Mouse (Mus musculus) lung, postnatal 14 days (tissue): ENCODE data around the gene Zfp618.

Experiments used
- DNase-seq: peaks from one replicate; pipeline ENCODE4 v3.0.0; 2021

Gene Zfp618

DNA sequence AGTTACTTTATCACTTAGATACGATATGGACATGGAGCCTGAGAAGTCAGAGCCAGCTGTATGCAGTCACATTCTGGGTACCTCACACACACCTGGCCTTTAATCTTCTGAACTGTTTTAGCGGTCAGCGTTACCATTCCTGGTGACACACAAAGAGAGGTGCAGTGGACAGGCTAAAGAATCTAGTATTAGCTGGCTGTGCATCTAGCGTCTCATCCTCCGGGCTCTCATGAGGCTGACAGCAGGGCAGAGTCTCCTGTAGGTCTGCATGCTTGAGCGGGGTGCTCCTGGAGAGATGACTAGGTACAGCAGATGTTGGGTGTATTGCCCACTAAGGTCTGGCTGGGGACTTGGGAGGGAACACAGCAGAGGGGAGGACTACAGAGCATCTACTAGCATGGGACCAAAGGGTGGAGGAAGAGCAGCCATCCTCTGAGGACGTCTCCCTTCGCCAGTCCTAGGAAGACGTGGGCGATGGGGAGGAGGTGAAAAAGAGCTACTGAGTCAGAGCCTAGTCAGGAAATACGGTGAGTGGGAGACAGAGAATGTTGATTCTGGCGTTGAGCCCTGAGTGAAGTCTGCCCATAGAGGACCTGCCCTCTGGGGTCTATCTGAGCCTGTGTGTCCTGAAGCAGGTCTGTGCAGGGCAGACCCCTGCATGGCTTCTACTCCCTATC is 103.3 kb downstream of the Zfp618 start:
- no peak for DNase-seq

DNA sequence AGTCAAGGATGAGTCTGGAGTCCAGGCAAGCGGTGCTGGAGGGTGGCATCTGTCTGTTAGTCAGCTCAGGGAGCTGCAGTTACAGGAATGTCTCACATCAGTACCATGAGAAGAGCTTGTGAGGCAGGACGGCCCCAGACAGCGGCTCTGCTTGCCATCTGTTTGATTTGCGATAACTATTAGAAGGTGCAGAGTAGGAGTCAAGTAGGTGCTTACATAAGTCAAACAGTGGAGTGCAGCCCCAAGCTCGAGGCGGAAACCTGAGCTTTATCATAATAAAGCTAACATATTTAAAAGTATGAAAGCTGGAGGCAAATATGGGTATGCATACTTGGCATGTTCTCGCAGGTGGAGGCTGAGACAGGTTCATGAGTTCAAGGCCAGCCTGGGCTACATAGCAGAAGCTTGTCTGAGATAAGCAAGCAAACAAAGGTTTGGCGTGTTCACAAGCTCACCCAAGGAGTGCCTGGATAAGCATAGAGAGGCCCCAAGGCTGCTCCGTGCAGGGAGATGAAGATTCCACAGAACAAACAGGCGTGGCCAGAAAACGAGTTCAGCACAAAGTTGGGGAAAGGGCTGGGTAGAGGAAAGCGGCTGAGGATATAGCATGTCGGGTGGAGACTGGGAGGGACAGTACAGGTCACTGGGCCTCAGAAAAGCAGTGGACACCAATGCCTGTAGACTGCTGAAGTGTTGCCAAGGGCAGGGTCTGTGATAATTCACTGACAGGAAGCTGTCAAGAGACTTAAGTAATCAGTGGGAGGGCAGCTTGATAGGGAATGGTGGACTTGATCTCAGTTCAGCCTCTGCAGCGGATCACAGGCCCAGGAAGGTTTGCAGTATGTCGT is 106.3 kb downstream of the Zfp618 start:
- no peak for DNase-seq

- no peak for DNase-seq
Observed at GRCm38 (mm10) chr4:63073139-63073538, 107.8 kb downstream of the Zfp618 start.

GRCm38 (mm10) chr4:63079159-63079558 is 113.8 kb downstream of the Zfp618 start:
- peak; percentile 60 for DNase-seq

DNA sequence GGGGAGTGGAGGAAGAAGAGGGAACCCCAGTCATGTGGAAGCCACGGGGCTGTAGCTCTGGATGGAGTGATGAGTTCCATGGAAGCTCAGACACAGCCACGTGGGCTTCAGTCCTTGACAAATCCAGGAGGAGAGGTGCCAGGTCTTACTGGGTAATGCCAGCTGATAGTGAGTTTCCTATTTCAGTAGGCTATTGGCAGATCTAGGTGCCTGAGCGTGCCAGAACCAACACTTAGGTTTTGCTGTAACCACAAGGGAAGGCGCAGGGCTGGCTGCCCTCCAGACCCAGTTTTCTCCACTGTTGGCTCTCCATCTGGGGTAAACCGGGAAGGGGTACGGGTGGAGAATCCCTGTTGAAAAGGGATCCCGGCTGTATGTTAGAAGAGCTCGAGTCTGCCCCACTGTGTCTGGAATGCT is 119.1 kb downstream of the Zfp618 start:
- DNase-seq = peak; percentile 65

GRCm38 (mm10) chr4:63089484-63089883 is 124.1 kb downstream of the Zfp618 start:
- DNase-seq = no peak

DNA sequence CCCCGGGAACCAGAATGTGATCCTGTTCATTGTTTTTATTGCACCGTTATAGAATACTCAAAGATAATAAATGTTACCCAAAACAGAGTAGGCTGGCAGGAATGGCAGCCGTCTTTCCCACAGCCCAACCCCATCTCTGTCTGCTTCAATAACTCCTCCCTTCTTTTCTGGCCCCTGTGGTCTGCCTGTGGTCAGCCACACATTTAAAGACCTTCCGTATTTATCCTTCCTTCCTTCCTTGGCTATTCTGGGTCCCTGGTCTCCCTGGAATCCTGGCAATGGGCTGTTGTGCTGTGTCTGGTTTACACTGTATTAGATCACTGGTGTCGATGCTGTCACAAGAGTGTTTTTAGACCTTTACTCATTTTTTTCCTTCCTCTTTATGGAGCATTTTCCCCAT is 125.8 kb downstream of the Zfp618 start:
- no peak for DNase-seq

GRCm38 (mm10) chr4:63097603-63098002 is 132.2 kb downstream of the Zfp618 start:
- DNase-seq = peak; percentile 41

DNA sequence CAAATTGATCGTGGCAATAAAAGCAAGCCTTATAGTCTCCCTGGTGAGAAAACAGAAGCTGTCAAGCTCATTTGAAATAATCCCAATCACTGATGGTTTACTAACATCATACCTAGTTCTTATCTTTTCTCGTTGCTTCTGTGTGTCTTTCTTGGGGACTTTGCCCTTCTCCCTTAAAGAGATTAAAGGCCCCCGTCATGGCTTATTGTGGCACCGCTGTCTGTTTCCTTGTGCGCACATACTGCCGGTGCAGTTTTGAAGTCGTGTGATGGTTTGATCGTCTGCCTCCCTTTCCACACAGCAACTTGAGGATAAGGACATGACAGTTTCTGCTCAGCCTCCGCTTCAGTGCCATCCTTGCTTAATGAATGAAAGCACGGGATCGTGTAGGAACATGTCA is 135.1 kb downstream of the Zfp618 start:
- no peak for DNase-seq

DNA sequence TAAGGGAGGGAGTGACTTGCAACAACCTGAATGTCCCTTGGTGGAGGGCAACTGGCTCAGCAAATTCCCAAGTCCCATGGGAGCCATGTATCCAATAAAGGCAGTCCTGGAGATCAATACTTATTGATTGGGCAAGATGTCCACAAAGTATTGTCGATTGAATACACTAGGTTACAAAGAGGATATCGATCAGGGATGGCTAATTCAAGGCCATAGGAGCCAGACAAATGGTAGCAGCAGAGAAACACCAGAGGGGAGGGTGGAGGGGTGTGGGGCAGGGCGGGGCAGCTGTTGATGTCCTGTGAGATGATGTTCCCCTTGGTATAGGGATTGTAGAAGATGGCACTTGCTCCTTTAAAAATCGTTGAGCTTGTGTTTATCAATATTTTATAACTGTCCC is 136.7 kb downstream of the Zfp618 start:
- no peak for DNase-seq

DNA sequence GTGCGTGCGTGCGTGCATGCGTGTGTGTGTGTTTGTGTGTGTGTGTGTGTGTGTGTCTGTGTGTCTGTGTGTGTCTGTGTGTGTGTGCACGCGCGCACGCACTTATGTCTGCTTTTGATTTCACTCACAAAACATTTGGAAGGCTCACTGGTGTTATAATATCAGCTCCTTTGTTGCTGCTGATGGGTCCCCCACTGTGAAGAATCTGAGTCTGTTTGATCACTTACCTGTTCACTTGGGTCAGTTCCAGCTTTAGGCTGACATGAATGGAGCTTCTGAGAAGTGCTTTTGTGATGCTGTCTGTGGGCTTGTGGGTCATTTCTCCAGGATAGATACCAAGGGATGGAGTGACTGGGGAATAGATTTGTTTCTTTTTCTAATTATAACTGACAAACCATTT is 140.3 kb downstream of the Zfp618 start:
- DNase-seq = no peak

DNA sequence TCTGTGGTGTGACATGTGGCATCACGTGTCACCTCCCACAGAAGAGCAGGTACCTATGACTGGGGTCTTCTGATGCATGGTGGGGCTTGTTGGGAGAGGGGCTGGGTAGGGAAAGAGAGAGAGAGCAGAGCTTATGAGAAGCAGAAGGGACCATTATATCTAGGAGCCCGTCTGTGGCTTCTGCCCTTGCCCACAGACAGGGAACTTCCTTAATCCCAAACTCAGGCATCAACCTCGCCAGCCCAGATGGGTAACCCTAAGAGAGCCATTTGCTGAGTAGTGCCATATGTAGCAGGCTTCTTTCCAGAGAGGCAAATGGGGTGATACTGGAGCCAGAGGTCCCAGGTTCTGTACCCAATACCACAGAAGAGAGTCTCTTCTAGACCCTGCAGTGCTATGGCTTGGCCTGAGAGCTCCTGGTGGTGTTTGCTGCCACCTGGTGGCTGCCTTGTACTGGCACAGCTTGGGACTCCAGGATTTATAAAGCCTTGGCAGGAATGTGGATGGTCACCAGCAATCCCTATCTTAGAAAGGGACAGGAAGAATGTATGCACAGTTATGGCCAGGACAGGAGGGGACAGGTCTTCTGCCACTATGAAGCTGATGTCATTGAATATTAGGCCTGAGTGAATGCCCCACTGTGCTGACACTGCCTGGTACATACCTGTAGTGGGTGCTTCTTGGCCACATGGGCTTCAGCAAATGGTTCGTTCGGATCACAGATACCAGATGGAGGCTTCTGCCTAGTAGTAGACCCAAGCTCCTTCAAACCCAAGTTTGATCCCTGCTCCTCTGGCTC is 153.5 kb downstream of the Zfp618 start:
- peak; percentile 84 for DNase-seq

GRCm38 (mm10) chr4:63124861-63125466 is 159.6 kb downstream of the Zfp618 start:
- no peak for DNase-seq

DNA sequence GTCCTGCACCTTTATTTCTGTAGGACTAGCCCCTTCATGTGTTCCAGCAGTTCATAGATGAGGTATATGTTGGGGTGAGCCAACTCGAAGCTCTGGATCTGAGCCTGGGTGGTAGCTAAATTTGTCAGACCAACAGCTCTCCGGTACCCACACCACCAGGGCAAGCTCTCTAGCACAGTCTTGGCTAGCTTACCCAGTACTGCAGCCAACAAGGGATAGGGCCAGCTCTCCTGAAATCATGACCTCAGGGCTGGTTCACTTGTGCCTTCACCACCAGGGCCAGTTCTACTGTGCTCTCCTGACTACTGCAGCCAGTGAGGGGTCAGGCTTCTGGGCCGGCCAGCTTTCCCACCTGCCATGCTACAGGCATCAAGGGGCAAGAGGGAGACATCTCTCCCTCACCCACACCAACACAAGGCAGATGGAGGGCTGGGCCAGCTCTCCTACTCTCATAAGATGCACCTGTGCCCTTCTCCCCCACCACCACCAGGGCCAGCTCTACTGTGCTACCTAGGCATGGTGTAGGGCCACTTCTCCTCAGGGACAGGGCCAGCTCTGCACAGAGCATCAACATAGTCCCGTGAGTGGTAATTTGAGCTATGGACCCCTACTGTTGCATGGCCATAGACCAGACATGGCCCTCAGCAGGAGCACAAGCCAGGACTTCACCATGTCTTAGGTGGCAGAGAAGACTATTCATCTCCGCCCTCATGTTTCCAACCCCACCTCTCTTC is 164.7 kb downstream of the Zfp618 start:
- DNase-seq = no peak

DNA sequence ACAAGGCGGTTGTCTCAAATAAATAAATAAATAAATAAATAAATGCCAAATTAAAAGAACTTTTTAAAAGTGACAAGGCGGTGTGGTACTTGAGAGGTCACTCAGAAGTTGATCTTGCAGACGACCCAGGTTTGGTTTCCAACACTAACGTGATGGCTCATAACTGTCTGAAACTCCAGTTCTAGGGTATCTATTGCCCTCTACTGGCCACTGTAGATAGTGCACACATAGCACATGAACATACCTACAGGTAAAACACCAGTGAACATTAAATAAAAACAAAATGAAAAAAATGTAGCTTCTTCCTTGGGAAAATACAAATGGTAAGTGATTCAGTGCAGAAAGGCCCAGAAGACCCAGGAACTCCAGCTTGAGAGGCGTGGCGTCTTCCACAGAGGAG is 181.9 kb downstream of the Zfp618 start:
- no peak for DNase-seq

DNA sequence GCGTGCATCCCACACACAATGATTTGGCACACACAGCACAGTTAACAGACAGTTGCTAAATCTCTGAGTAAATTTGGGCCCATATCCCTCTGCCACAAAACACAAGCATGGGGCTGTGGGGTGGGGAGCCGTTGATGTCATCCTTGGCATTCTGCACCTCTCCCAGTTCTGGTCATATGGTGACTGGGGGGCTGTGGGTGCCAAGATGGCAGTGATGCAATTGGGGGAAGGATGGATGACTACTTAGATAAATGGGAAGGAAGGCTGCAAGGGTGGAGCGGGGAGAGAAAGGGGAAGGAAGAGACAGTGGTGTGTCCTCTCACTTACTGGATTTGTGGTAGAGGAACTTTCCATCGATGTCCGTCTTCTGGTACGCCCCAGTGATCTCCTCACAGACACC is 185.8 kb downstream of the Zfp618 start:
- peak; percentile 8 for DNase-seq

- no peak for DNase-seq
Observed at GRCm38 (mm10) chr4:63154028-63154427, 188.7 kb downstream of the Zfp618 start.

DNA sequence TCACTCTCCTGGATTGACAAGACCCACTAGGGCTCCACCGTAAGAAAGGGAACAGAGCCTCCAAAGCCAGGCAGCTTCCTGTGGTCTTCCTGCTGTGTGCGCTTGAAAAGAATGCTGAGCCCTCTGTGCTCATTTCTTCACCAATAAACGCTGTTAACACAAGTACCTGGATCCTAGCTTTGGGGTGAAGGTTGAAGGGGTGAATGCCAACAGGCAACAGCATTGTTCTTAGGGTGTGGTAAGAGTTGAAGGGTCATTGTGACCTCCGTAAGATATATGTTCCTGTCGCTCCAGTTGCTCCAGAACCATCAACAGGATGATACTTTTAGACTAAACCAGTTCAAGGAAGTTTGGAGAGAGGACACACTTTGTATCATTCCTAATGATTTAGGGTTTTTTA is 189.3 kb downstream of the Zfp618 start, which contains the start of gene Ambp:
Ambp (minus strand) TSS at position 101 of the 400 bp plus-strand sequence.
- no peak for DNase-seq

DNA sequence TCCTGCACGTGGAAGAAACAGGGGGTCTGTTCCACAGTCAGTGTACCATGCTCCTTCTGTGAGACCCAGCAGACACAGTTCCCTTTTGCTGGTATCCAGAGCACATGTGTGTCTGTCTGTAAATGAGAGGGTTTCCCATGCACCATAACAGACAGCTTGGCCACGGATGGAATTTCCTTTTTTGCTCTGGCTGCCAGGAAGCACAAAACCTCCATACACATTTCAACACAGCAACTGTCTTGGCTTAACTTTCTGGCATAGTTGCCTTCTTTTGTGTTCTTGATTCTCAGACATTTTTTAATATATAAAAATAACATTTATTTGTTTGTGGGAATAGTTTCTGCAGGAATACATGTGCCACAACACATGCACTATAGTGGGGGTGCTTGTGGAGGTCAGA is 190.2 kb downstream of the Zfp618 start:
- no peak for DNase-seq

DNA sequence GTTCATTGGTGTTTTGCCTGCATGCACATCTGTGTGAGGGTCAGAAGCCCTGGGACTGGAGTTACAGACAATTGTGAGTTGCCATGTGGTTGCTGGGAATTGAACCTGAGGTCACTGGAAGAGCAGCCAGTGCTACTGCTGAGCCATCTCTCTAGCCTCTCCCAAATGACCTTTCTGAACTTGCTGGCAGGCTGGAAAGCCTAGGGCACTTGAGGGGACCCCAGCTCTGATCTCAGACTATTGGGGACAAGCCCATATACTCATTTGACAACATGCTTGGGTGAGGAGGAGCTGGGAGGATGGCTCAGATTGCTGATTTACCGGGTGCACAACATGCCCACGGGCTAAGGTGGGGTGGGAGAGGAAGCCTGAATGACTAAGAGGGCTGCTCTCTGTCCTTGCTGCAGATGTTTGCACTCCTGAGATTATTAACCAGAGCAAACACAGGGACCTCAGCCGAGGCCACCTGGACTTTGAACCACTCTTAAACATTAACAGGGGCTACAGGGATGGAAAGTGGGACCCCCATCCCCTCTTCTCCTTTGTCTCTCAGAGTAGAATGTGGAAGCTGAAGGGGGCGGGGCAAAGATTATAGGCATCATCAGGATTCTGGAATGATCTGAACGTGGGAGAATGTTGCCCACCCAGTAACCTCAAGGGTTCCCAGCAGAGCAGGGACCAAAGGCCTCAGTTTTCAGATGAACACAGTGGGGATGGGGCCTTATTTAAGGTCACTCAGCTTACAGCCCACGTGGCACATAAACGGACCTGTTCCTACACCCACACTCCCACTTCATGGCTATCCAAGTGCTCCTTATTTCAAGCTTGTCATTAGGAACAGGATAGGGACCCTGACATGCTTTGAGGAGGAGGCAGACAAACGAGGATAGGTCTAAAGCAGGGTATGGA is 191.6 kb downstream of the Zfp618 start:
- DNase-seq = no peak

- no peak for DNase-seq
Observed at GRCm38 (mm10) chr4:63158192-63158591, 192.8 kb downstream of the Zfp618 start.
